Mouse (Mus musculus) cerebellum, adult 2 months (tissue): Measurements from ENCODE around the gene Mvb12a. TPM values are rescaled to one million over a fixed set of nuclear protein-coding genes. Genes with fewer than 3 reads are reported as not detected.

Experiments
- DNase-seq, 2 experiments: peaks; one replicate each; pipeline ENCODE4 v3.0.0; 2021
- H3K27ac ChIP-seq: fragments of 200-500 bp; 2 replicates; pipeline ENCODE4 v1.5.1; 2012; ENCODE audit warnings: low read length, control low read depth, inconsistent platforms; ENCODE audit not compliant: insufficient read depth
- H3K27me3 ChIP-seq: fragments of 200-500 bp; 2 replicates; pipeline ENCODE4 v1.6.1; 2012; ENCODE audit warnings: inconsistent platforms, mild to moderate bottlenecking, low read length, moderate library complexity; ENCODE audit not compliant: control insufficient read depth, insufficient read depth
- H3K4me1 ChIP-seq: fragments of 200-500 bp; 2 replicates; pipeline ENCODE4 v1.6.1; 2011; ENCODE audit warnings: low read length; ENCODE audit not compliant: control insufficient read depth, insufficient read depth
- H3K4me3 ChIP-seq: fragments of 200-500 bp; replicated peaks from 2 replicates; pipeline ENCODE3; 2011; ENCODE audit warnings: mild to moderate bottlenecking, low read depth, low read length, control low read depth; ENCODE audit not compliant: insufficient read depth
- CTCF ChIP-seq: fragments of 200-500 bp; IDR thresholded peaks from 2 replicates; pipeline ENCODE4 v1.5.1; 2011; ENCODE audit warnings: low read depth, mild to moderate bottlenecking, control low read depth, low read length, moderate library complexity, borderline replicate concordance; ENCODE audit not compliant: insufficient read depth
- POLR2A ChIP-seq: fragments of 200-500 bp; IDR thresholded peaks from 2 replicates; pipeline ENCODE4 v1.6.1; 2011; ENCODE audit warnings: low read length, control low read depth, borderline replicate concordance; ENCODE audit not compliant: insufficient read depth
- whole genome bisulfite sequencing: fragments of 180-500 bp; shearing (Covaris S2); methylation state at CpG from one replicate; pipeline ENCODE4 v1.1.7; 2018; 5-methylcytosine and 5-hydroxymethylcytosine counted together
- polyA plus RNA-seq: library from polyadenylated mRNA; depleted of rRNA; stranded (reverse); fragments of >200 nt; gene quantifications from 2 replicates; pipeline ENCODE4 v1.2.3, GENCODE M21; 2012

Gene Mvb12a
- polyA plus RNA-seq, 1 experiment = 118 TPM

DNA sequence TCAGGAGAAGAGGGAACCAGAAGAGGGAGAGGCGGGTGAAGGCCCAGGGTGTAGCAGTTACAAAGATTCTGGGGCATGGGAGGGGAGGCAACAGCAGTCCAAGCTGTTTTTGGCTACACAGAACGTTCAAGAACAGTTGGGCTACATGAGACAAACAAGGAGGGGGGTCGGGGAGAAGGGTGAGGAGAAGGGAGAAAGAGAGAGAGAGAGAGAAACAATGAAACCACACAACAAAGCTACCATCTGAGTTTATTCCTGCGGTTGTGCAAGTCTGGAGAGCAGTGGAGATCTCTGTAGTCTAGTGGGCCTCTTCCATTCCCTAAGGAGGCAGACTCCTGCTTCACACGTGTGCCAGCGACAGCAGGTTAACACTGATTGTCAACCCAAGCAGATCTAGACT, 11.3 kb downstream of the Mvb12a start:
- Histone ChIP-seq H3K27me3 (peaks cover 3% of the 10 kb centered on the region; the same call in 1 of the 2 replicates), H3K27ac (no peak overlapping the region)
- WGBS = 45% methylated on average over 6 of the region's 6 CpGs

DNA sequence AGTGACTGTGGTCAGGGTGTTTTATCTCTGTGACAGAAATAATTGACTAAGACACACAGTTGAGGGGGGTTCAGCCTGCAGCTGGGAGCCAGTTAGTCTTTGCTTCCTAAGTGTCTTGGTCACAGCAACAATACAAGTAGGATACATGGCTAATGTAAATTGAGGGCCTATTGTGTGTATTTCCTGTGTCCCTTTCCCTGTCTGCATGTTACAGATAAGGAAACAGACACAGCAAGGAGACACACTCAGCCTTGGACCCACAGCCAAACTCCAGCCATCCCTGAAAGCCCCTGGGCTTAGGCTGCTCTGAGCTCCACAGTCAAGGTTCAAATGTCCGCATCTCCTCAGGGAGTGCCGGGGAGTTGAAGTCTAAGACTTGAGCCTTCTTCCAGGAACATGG, 11.9 kb downstream of the Mvb12a start:
- Histone ChIP-seq H3K27ac (no peak overlapping the region), H3K4me1 (no peaks in the 10 kb centered on the region), H3K4me3 (no peak overlapping the region), H3K27me3 (peaks cover 3% of the 10 kb centered on the region; the same call in 1 of the 2 replicates)
- WGBS = 85% methylated on average over 2 of the region's 2 CpGs
- TF ChIP-seq CTCF (no peak), POLR2A (no peak)
- DNase-seq = no peak

More for the DNA sequence above, 11.3 kb downstream of the Mvb12a start:
- DNase-seq = no peak
- no peak for TF ChIP-seq POLR2A
- TF ChIP-seq CTCF = no peak
- no peaks in the 10 kb centered on the region for H3K4me1 ChIP-seq
- no peak overlapping the region for H3K4me3 ChIP-seq

DNA sequence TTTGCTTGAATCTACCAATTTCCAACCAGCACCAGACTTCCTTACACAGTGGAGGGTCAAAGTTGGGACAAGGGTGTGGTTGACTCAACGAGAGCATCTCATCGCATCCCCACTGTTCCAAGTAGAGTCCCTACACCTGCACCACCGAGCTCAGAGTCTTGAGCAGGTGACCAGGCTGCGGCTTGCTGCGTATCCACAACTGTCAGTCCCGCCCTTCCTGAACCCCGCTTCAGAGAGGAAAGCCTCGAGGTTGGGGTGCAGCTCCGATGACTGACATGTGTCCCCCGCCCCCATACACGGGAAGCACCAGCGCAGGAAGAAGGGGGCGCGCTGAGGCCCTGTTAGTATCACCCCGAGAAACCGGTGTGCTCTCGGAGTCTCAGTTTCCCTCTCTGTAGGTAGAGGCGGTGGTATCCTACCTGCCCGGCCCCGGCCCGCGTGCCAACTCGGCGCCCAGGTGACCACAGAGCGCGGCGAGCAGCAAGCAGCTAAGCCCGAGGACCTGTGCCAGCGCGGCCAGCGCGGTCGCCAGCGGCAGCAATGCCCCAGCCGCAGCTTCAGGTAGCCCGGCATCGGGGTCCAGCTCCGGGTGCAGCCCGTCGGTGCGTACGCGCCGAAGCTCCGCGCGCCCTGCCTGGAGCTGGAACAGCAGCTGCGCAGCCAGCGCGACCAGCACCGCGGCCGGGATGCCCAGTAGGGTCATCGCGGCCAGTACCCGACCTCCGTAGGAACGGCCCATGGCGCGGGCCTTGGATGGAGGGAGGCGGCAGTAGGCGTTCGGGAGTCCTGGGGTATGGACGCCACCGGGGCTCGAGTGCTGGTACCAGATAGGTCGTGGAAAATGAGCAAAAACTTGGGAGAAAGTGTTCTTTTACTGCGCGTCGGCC, 15.6 kb downstream of the Mvb12a start, which contains the start of gene Tmem221:
TSS of gene Tmem221 (minus strand) at position 801 of the 887 bp plus-strand sequence.
- H3K4me3 ChIP-seq = no peak within 1 kb of the TSS
- 6% methylated on average over 70 of the region's 70 CpGs for WGBS
- no peak for TF ChIP-seq CTCF
- TF ChIP-seq POLR2A = no peak

GRCm38 (mm10) chr8:71558958-71559690, 16.4 kb downstream of the Mvb12a start:
- TF ChIP-seq POLR2A (no peak), CTCF (no peak)

More for the DNA sequence above, 15.6 kb downstream of the Mvb12a start, which contains the start of gene Tmem221:
- no peak for DNase-seq
- Histone ChIP-seq H3K4me1 (no peaks in the 10 kb centered on the region), H3K27ac (no peak within 1 kb of the TSS), H3K27me3 (peaks cover 3% of the 10 kb centered on the region; the same call in 1 of the 2 replicates)

GRCm38 (mm10) chr8:71560071-71560470, 17.3 kb downstream of the Mvb12a start:
- no peak for TF ChIP-seq CTCF
- no peak overlapping the region for H3K27ac ChIP-seq
- H3K4me3 ChIP-seq = no peak overlapping the region
- peaks cover 3% of the 10 kb centered on the region; the same call in 1 of the 2 replicates for H3K27me3 ChIP-seq
- no peaks in the 10 kb centered on the region for H3K4me1 ChIP-seq
- no peak for DNase-seq
- WGBS = 85% methylated on average over 3 of the region's 3 CpGs

More at GRCm38 (mm10) chr8:71558958-71559690, 16.4 kb downstream of the Mvb12a start:
- no peak overlapping the region for H3K27ac ChIP-seq
- peaks cover 3% of the 10 kb centered on the region; the same call in 1 of the 2 replicates for H3K27me3 ChIP-seq
- 10% methylated on average over 24 of the region's 24 CpGs for WGBS
- no peak for DNase-seq
- H3K4me3 ChIP-seq = no peak overlapping the region
- no peaks in the 10 kb centered on the region for H3K4me1 ChIP-seq

GRCm38 (mm10) chr8:71560765-71561164, 18.0 kb downstream of the Mvb12a start:
- Histone ChIP-seq H3K4me3 (no peak overlapping the region), H3K27ac (no peak overlapping the region), H3K27me3 (peaks cover 3% of the 10 kb centered on the region; the same call in 1 of the 2 replicates), H3K4me1 (no peaks in the 10 kb centered on the region)
- DNase-seq = no peak
- 86% methylated on average over 5 of the region's 5 CpGs for WGBS
- no peak for TF ChIP-seq CTCF

GRCm38 (mm10) chr8:71561401-71561800, 18.7 kb downstream of the Mvb12a start:
- no peaks in the 10 kb centered on the region for H3K4me1 ChIP-seq
- no peak overlapping the region for H3K27ac ChIP-seq
- peaks cover 3% of the 10 kb centered on the region; the same call in 1 of the 2 replicates for H3K27me3 ChIP-seq
- no peak overlapping the region for H3K4me3 ChIP-seq
- TF ChIP-seq POLR2A (no peak), CTCF (peak; percentile 94)
- peak; percentile 48 to 69 for DNase-seq
- WGBS = 6% methylated on average over 15 of the region's 15 CpGs
